Mouse (Mus musculus): ENCODE data around the gene Rad18. TPM values are rescaled to one million over a fixed set of nuclear protein-coding genes. Genes with fewer than 3 reads are reported as not detected.

The Rad18 gene
- total RNA-seq, 2 experiments from 2014 or later: 8.6 to 8.7 TPM

DNA sequence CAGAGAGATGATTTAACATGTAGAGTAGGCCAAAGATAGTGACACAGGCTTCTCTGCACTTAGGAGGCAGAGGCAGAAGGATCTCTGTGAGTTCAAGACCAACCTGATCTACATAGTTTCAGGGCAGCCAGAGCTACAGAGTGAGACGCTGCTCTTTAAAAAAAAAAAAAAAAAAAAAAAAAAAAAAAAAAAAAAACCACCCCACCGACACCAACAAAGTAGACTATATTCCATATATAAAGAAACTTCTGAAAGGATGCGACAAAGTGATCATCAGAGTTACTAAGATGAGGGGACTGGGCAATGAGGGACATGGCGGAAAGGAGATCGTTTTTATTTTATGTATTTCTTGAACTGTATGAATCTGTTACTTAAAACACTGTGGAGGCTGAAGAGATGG lies 2.0 kb downstream of the Rad18 start:
- intact Hi-C loops (cut with DNase I): loop anchor here (10.0 kb wide), 1 partner anchor 200 kb away; no protein-coding TSS in a partner anchor
- DNase-seq (ENCODE audit: extremely low spot score in 1 of 2, low spot score in 2 of 2): no peak

DNA sequence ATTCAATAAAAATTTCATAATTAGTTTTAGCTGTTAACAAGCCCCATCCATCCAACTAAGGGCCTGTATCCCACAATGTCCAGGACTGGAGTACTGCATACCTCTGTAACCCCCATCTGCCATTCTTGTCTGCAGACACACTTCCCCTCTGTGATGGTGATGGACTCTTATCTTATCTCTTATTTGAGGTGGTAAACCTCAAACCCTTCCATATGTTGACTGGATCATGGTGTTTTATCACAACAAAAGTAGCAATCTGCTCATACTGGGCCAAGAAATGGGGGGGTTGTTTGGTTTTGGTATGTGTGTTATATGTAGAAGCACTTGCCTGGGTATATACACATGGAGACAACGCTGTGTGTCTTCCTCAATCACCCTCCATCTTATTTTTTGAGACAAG lies 5.0 kb downstream of the Rad18 start:
- no peak for DNase-seq (ENCODE audit: extremely low spot score in 1 of 2, low spot score in 2 of 2)
- intact Hi-C loops (cut with DNase I): loop anchor here (10.0 kb wide), 1 partner anchor 197 kb away; no protein-coding TSS in a partner anchor

DNA sequence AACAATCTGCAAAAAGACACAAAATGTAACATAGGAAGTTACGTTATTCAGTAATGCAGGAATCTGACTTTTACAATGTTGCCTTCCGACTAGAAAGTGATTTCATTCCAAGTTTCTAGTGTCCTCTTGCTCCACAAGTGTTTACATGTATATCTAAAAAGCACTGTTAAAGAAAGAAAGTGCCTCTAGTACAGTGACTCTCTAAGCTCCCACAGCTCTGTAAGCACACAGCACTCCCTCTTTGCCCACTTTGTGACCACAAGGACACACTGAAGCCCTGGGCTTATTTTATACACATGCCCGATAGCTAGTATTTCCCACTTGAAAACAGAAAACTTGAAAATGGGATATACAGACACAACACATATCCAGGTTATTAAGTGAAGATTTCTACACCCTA lies 8.5 kb downstream of the Rad18 start:
- DNase-seq (ENCODE audit: extremely low spot score in 1 of 2, low spot score in 2 of 2): no peak
- intact Hi-C loops (cut with DNase I): no loop called here

DNA sequence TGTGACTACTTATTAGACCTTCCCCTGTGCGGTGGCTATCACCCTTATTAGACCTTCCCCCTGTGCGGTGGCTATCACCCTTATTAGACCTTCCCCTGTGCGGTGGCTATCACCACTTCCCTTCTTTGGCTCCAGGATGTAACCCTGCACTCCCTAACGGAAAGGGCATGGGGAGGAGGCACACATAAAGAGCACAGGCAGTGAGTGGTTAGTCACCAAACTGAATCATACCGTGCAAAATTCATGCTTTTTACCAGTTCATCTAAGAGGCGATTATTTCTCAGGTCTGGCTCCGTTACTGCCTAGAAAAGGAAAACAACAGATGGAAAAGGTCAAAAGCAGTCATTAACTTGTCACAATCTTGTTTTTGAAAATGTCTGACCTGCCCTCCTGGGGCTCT lies 10.0 kb downstream of the Rad18 start:
- no peak for DNase-seq (ENCODE audit: extremely low spot score in 1 of 2, low spot score in 2 of 2)
- intact Hi-C loops (cut with DNase I): no loop called here

DNA sequence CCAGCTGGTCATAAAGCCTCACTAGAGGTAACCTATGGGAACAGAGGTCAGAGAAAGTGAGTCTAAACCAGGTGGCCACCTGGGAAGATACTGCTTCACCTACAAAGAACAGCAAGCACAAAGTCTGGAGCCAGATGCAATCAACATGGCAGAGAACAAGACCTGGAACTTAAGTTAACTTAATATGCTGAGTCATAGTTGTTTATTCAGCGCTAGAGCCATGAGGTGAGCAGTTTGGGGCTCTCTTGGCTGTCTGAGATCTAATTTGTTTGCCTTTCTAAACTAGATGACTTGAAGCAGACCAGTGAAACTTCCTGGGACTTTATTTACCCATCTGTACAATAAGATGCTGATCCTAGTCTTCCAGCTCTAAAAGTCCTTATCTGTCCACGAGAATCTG lies 12.4 kb downstream of the Rad18 start:
- no peak for DNase-seq (ENCODE audit: extremely low spot score in 1 of 2, low spot score in 2 of 2)
- intact Hi-C loops (cut with DNase I): no loop called here

DNA sequence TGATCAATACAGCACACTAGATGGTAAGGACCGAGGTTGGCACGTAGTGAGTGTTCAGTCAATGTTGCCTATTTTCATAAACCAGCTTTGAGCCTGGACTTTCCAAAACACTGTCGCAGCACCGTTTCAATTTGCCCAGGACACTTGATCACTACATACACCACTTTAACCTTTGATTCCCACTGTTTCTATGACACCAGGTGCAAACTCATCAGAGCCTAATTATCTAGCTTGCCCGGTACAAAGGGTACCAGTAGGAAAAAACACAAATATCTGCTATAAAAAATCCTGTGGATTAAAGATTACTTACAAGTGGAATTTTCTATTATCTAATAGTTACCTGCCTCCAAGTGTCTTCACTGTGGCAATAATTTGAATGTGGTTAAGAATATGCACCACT lies 64.4 kb downstream of the Rad18 start:
- intact Hi-C loops (cut with DNase I): no loop called here
- DNase-seq (ENCODE audit: extremely low spot score in 1 of 2, low spot score in 2 of 2): no peak

DNA sequence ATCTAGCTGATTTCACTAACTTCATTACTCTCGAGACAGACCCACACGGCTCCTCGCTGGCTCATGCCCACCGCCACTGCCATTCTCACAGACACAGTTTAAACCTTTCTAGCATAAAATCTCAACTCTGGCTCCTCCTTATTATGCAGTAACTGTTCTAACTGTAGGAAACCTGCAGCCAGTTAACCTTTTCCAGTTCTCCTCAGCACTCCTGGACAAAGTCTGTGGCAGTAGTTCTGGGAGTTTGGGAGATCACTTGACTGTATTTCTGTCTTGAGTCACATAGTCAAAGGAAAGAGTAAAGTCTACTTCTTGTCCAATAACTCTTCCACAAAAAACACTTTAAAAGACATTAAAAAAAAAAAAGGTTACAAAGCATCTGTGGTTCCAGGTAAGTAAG lies 66.2 kb downstream of the Rad18 start:
- intact Hi-C loops (cut with DNase I): no loop called here
- no peak for DNase-seq (ENCODE audit: extremely low spot score in 1 of 2, low spot score in 2 of 2)

DNA sequence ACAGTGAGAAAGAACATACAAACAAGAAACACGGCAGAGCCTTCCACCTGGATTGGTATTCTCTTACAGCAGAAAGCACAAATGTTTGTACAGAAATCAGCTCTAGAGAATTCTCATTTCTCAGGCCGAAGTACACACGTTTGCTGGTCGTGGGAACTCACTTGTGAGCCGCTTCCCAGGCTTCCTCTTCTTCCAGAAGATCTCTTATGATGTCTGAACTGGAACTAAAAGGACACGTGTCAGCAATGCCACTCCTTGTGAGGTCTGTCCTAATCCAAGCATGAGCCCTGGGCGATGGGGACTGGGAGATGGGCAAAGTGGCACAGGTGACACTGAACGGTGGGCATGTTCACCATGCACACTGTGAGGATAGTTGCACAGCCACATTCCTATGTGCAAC lies 68.2 kb downstream of the Rad18 start:
- intact Hi-C loops (cut with DNase I): no loop called here
- DNase-seq (ENCODE audit: extremely low spot score in 1 of 2, low spot score in 2 of 2): no peak

DNA sequence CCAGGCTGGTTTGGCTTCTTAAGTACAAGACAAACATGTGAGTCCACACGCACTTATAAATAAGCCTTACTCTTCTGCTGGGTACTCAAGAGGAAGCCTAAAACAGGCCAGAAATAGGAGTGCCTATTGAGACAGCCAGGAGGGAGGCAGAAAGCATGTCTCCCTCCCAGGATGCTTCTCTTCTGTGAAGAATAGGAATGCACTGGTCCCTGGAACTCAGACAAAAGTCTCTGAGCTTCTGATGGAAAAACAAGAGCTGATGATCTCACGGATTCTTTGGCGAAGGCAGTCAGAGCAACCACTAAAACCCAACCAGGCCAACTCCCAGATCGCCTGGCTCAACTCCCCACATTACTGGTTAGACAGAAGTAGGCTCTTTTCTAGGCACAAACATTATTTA lies 74.2 kb downstream of the Rad18 start:
- intact Hi-C loops (cut with DNase I): no loop called here
- no peak for DNase-seq (ENCODE audit: extremely low spot score in 1 of 2, low spot score in 2 of 2)

DNA sequence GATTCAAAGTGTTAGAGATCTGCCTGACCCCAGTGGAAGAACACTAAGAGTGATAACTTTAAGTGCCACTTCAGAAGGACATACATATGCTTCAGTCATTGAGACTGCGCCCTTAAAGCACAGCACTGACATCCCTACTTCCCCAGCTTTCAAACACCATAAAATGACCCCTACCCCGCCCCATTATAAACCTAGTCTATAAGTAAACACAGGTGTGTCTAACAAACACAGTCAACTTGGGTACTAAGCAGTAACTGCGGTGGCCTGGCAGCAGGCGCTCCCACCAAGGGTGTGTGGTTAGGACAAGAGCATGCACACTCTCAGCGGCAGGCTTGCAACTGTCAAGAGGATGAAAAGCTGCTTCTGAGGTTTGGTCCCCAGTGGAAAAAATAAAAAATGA lies 76.5 kb downstream of the Rad18 start:
- intact Hi-C loops (cut with DNase I): no loop called here
- no peak for DNase-seq (ENCODE audit: extremely low spot score in 1 of 2, low spot score in 2 of 2)

DNA sequence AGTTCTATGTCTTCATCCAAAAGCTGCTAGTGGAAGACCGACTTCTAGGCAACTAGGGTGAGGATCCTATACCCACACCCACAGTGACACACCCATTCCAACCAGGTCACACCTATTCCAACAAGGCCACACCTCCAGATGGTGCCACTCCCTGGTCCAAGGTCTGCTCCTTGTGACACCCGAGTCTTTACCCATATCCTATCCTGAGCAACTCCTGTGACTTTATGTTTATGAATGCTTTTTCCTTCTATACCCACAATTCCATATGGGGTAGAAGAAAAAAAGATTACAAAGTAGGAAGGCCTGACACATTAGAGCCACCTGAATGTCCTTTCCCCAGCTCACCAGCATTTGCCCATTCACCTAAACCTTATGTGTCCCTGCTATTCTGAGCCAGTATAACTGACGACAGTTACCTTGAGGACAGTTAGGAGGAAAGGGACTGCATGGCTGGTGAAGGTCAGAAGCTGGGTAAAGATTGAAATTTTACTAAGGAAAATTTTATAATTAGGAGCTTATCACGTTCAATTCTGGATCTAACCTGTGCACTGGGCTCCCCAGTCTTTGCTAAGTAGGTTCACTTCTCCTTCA lies 78.7 kb downstream of the Rad18 start:
- DNase-seq (ENCODE audit: extremely low spot score in 1 of 2, low spot score in 2 of 2): no peak
- intact Hi-C loops (cut with DNase I): no loop called here

DNA sequence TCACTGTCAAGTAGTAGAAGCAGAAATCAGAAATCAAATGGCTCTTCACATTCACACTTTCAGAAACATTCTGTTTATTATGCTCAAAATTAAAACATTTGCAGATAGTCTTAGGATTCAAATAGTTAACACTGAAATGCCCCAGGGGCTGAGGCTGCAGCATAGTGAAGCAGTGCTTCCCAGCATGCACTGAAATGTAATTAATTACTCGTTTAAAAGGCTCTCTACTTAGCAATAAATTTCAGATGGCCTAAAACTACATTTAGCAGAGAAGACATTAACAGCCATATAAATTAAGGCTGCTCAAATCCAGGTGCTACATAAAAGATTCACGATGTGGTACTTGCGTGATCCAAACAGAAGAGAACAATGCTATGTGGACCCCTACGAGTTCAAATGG lies 87.5 kb downstream of the Rad18 start:
- intact Hi-C loops (cut with DNase I): no loop called here

DNA sequence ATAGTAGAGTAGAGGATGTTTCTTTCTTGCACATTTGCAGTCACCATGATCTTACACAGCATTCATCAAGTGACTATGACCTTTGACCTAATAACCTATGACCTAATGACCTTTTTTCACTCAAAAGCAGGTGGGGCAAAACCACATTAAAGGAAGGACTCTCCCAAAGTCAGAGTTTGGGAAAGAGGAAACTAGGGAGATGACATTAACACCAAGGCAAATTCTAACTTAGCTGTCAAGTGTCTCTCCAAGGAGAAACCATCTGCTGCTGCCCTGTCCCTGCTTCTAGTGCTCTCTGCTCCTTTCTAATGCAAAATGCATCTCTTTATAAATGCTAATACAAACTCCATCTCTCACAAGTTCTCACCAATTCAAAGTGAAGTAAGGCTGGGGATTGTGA lies 92.6 kb downstream of the Rad18 start:
- intact Hi-C loops (cut with DNase I): no loop called here
- no peak for DNase-seq (ENCODE audit: extremely low spot score in 1 of 2, low spot score in 2 of 2)

More for the DNA sequence above, 87.5 kb downstream of the Rad18 start:
- no peak for DNase-seq (ENCODE audit: extremely low spot score in 1 of 2, low spot score in 2 of 2)

DNA sequence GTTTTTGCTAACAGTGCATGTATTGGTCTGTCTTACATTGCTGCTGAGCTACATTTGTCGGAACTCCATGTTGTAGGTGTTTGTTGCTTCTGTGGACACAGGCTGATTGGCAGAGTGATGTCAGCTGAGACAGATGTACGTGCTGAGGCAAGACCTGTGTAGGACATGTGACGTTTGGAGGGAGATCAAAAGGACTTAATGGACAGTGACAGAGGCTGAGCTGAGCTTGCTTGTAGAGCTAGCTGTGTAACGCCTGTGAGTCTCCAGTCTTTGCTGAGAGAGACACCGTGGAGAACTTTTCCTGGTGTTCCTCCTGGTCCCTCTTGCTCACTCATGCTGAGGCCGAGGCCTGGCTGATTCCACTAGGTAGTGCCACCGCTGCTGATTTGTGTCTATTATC lies 101.5 kb downstream of the Rad18 start:
- intact Hi-C loops (cut with DNase I): no loop called here
- no peak for DNase-seq (ENCODE audit: extremely low spot score in 1 of 2, low spot score in 2 of 2)

DNA sequence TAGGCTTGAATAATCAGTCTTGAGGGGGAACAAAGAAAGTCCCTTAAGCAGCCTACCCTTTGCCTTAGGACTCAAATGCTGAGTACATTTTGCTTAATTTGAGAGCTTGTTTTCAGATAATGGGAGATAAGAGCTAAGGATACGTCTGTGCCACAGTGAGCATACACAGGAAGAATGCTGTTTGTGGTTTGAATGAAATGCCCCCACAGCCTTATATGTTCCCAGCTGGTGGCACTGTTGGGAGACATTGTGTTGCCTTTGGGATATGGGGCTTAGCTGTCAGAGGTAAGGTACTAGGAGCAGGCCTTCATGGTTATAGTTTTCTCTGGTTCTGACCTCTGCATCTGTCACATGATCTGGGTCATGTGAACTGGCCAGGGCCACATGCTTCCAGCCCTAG lies 108.6 kb downstream of the Rad18 start:
- intact Hi-C loops (cut with DNase I): no loop called here
- no peak for DNase-seq (ENCODE audit: extremely low spot score in 1 of 2, low spot score in 2 of 2)

DNA sequence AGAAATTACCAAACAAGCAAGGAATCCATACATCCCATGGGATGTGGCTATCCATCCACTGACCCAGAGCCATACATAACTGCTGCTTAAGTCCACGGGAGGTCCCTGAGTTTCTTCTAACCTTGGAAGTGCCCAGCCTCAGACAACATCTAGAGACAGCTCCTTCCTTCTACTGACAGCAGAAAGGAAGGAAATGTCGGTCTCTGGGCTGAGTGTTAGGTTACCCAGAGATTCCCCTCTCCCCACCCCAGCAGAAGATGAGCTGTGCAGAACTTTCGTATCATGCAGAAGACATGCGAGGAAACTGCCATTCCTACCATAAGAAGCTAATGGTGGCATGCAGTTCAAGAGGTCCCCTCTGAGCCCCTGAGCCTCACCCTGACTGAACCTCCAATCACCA lies 109.5 kb downstream of the Rad18 start:
- intact Hi-C loops (cut with DNase I): no loop called here
- no peak for DNase-seq (ENCODE audit: extremely low spot score in 1 of 2, low spot score in 2 of 2)

DNA sequence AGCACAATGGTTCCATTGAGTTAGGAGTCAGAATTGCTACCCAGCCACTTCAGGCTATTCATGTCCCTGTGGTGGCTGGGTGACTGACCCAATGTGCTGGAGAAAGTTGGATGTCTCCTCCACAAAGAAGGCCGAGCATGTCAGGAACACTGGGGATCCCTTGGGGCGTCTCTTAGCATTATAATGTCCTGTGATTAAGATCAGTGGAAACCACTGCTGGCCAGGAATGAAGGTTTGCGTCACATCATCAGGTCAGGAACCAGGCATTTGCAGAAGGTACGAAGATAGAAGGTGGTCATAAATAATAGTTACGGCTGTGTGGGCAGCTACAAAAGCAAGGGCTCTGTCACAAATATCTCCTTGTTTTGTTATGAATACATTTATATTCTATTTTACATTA lies 111.5 kb downstream of the Rad18 start:
- intact Hi-C loops (cut with DNase I): no loop called here
- DNase-seq (ENCODE audit: extremely low spot score in 1 of 2, low spot score in 2 of 2): no peak

DNA sequence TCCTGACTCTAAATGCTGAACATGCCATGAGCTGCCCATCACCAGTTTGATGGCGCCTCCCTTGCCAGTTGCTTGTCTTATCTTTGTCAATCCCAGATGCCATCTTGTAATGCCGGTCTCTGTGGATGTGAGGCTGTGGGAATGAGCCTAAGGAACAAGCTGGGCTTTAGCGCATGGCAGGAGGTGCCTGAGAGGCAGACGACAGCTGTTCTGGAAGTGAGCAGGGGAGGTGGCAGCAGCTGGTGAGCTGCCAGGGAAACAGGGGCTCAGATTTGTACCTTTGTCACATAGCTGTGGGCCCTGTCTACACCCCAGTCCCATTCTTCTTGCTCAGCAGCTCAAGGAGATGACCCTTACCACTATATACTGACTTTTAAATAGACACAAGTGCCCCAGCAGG lies 114.5 kb downstream of the Rad18 start:
- DNase-seq (ENCODE audit: extremely low spot score in 1 of 2, low spot score in 2 of 2): no peak
- intact Hi-C loops (cut with DNase I): no loop called here

DNA sequence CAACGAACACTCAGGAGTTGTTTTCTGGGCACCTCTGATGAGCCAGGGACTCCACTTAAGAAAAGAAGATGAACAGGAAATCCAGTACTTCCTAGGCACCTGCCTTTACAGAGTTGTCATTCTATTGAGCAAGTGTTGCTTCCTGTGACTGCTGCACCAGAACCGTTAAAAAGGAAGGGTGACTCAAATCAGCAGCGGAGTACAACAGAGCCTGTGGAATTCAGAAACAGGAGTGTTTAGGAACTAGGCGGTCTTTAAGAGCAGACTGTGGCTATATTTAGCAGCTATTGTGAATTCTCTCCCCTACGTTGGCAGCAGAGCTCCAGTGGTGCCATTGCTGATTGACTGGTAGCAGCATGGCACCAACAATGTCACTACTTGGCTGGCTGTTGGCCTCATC lies 119.3 kb downstream of the Rad18 start:
- intact Hi-C loops (cut with DNase I): no loop called here
- DNase-seq (ENCODE audit: extremely low spot score in 1 of 2, low spot score in 2 of 2): no peak

DNA sequence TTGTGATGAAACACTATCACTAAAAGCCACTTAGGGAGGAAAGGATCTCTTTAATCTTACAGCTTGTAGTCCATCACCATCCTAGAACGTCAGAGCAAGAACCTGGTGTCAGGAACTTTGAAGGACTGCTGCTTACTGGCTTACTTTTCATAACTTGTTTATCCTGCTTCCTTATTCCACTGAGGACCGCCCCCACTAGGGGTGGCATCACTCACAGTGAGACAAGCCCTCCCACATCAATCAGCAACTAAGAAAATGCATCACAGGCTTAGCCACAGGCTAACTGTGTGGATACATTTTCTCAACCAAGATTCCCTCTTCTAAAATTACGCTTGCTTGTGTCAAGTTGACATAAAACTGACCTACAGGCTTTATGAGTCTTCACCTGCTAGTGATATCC lies 121.9 kb downstream of the Rad18 start:
- intact Hi-C loops (cut with DNase I): no loop called here
- no peak for DNase-seq (ENCODE audit: extremely low spot score in 1 of 2, low spot score in 2 of 2)

DNA sequence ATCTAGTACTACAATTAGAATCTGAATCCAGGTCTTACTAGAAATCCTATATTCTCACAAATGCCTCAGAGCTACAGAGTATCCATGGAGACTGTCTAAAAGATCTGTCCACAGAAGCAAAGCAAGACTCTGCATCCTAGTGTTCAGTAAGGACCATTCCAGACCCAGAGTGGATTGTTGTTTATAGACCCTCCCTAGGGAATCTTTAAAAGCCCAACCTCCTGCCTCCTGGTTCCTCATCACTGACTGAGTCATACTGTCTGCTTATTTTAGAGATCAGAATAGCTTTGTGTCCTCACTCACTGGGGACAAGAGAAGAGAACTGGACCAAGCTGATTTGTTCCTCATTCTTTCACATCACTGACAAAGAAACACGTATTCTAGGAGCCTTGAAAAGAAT lies 126.1 kb downstream of the Rad18 start:
- DNase-seq (ENCODE audit: extremely low spot score in 1 of 2, low spot score in 2 of 2): no peak
- intact Hi-C loops (cut with DNase I): no loop called here
